Mouse (Mus musculus) CH12.LX (cell line): ENCODE measurements around the gene Nacc2. TPM values are rescaled to one million over a fixed set of nuclear protein-coding genes. Genes with fewer than 3 reads are reported as not detected.

Experiments used
- DNase-seq: peaks from one replicate; pipeline ENCODE4 v3.0.0-alpha.2; 2013; ENCODE audit errors: extremely low read depth
- H3K27ac ChIP-seq: 2 replicates; pipeline ENCODE4 v1.5.1; 2012; ENCODE audit warnings: low read depth, mild to moderate bottlenecking, control low read depth, moderate library complexity; ENCODE audit not compliant: insufficient read depth
- H3K27me3 ChIP-seq: replicated peaks from 2 replicates; pipeline ENCODE3; 2012; ENCODE audit warnings: inconsistent platforms
- H3K36me3 ChIP-seq, 2 experiments: replicated peaks in 1 of 2; 2 replicates each; pipeline versions ENCODE3 to v1.6.1; 2012; ENCODE audit warnings: inconsistent platforms in 1 of 2, low read length in 1 of 2, mild to moderate bottlenecking in 1 of 2, mixed read lengths in 1 of 2, moderate library complexity in 1 of 2; ENCODE audit not compliant: control insufficient read depth in 1 of 2, insufficient read depth in 1 of 2
- H3K4me1 ChIP-seq, 2 experiments: 2 replicates each; pipeline ENCODE4 v1.6.1; 2012; ENCODE audit warnings: inconsistent platforms in 1 of 2, moderate library complexity in 1 of 2; ENCODE audit not compliant: insufficient read depth in 2 of 2, control insufficient read depth in 1 of 2
- H3K4me2 ChIP-seq: 2 replicates; pipeline ENCODE4 v1.6.1; 2012; ENCODE audit warnings: low read depth, mild to moderate bottlenecking, control low read depth; ENCODE audit not compliant: poor library complexity, insufficient read depth, severe bottlenecking
- H3K4me3 ChIP-seq, 3 experiments: fragments of 150-350 bp in 1 of 3; sonication (generic) in 1 of 3; replicated peaks in 1 of 3; 2 replicates each; pipeline versions ENCODE3 to v1.5.1; 2011 to 2012; ENCODE audit warnings: low read depth in 2 of 3, low read length in 2 of 3, mild to moderate bottlenecking in 2 of 3, moderate library complexity in 2 of 3, control low read depth in 1 of 3, improper control_type of control experiment in 1 of 3, inconsistent platforms in 1 of 3, mixed read lengths in 1 of 3; ENCODE audit not compliant: poor library complexity in 1 of 3
- H3K79me2 ChIP-seq: replicated peaks from 2 replicates; pipeline ENCODE4 v1.6.1; 2012; ENCODE audit warnings: mild to moderate bottlenecking, moderate library complexity; ENCODE audit not compliant: control insufficient read depth, poor library complexity, insufficient read depth, severe bottlenecking; ENCODE audit errors: extremely low read depth
- H3K9ac ChIP-seq: 2 replicates; pipeline ENCODE4 v1.6.1; 2012; ENCODE audit warnings: low read depth, mild to moderate bottlenecking, control low read depth, moderate library complexity; ENCODE audit not compliant: insufficient read depth
- H3K9me3 ChIP-seq: replicated peaks from 2 replicates; pipeline ENCODE3; 2012; ENCODE audit warnings: low read length, inconsistent platforms, mixed read lengths
- CHD2 ChIP-seq: IDR thresholded peaks from 2 replicates; pipeline ENCODE4 v1.6.1; 2011; ENCODE audit warnings: low read length, improper control_type of control experiment
- GABPA ChIP-seq: IDR thresholded peaks from 2 replicates; pipeline ENCODE4 v1.6.1; 2012; ENCODE audit warnings: low read depth, low read length, improper control_type of control experiment, inconsistent platforms; ENCODE audit not compliant: insufficient replicate concordance
- JUND ChIP-seq: conservative IDR thresholded peaks from 2 replicates; pipeline ENCODE4 v1.6.1; 2011; ENCODE audit warnings: low read depth, low read length, improper control_type of control experiment
- MAFK ChIP-seq: IDR thresholded peaks from 2 replicates; pipeline ENCODE4 v1.6.1; 2011; ENCODE audit warnings: low read length, improper control_type of control experiment; ENCODE audit not compliant: insufficient replicate concordance
- MAX ChIP-seq: IDR thresholded peaks from 2 replicates; pipeline ENCODE4 v1.6.1; 2011; ENCODE audit warnings: low read length, improper control_type of control experiment
- MXI1 ChIP-seq: IDR thresholded peaks from 2 replicates; pipeline ENCODE4 v1.6.1; 2011; ENCODE audit warnings: mild to moderate bottlenecking, low read depth, low read length, improper control_type of control experiment
- PAX5 ChIP-seq: IDR thresholded peaks from 2 replicates; pipeline ENCODE4 v1.6.1; 2012; ENCODE audit warnings: low read length, inconsistent platforms, mixed read lengths
- POLR2AphosphoS2 ChIP-seq: IDR thresholded peaks from 2 replicates; pipeline ENCODE4 v1.6.1; 2011; ENCODE audit warnings: low read depth, low read length, improper control_type of control experiment
- RAD21 ChIP-seq: IDR thresholded peaks from 2 replicates; pipeline ENCODE4 v1.6.1; 2011; ENCODE audit warnings: low read depth, mild to moderate bottlenecking, low read length, improper control_type of control experiment, moderate library complexity
- RCOR1 ChIP-seq: conservative IDR thresholded peaks from 2 replicates; pipeline ENCODE4 v1.6.1; 2012; ENCODE audit warnings: low read depth, mild to moderate bottlenecking, inconsistent platforms, low read length, improper control_type of control experiment
- UBTF ChIP-seq: IDR thresholded peaks from 2 replicates; pipeline ENCODE4 v1.6.1; 2012; ENCODE audit warnings: low read depth, mild to moderate bottlenecking, inconsistent platforms, low read length, improper control_type of control experiment, moderate library complexity
- USF2 ChIP-seq: conservative IDR thresholded peaks from 2 replicates; pipeline ENCODE4 v1.6.1; 2011; ENCODE audit warnings: low read depth, low read length, improper control_type of control experiment
- dilution Hi-C: fragments of 300-500 bp; cut with MboI; formaldehyde crosslinking; loops from 2 replicates; pipeline ENCODE4 v1.14.3; 2020; ENCODE audit warnings: low sequenced_read_pairs; ENCODE audit not compliant: extremely low pct_unique_long_range_greater_than_20kb, extremely low pct_ligation_motif_present
- in situ Hi-C: fragments of 300-500 bp; cut with MboI; formaldehyde crosslinking; loops from 3 replicates; pipeline ENCODE4 v1.14.3; 2019; ENCODE audit warnings: low sequenced_read_pairs, low pct_ligation_motif_present, low pct_unique_long_range_greater_than_20kb, mixed read lengths
- polyA plus RNA-seq: library from polyadenylated mRNA; unstranded; fragments of >175 nt; gene quantifications from 2 replicates; pipeline ENCODE4 v1.2.1, GENCODE M21; 2012; ENCODE audit warnings: low read depth; ENCODE audit not compliant: insufficient read length
- total RNA-seq, 2 experiments: library from RNA; depleted of rRNA; stranded (reverse); fragments of 300-350 nt in 1 of 2; fragments of >200 nt in 1 of 2; gene quantifications; 2 replicates each; pipeline ENCODE4 v1.2.3; 2012 to 2014

Nacc2 gene
- total and polyA plus RNA-seq, 3 experiments, result 0.59 to 2.3 (median 1.1) TPM

- H3K4me2 ChIP-seq, result no peak overlapping the region
- no peak overlapping the region for H3K27ac ChIP-seq
- H3K4me3 ChIP-seq, result no peak overlapping the region
- H3K36me3 ChIP-seq, result no peaks in the 10 kb centered on the region
- H3K4me1 ChIP-seq, result no peaks in the 10 kb centered on the region
- no peak overlapping the region for H3K9ac ChIP-seq
- H3K27me3 ChIP-seq, result peaks cover 11% of the 10 kb centered on the region
- no peaks in the 10 kb centered on the region for H3K79me2 ChIP-seq
- dilution Hi-C loops, result no loop called here
- in situ Hi-C loops, result no loop called here
- no peaks in the 10 kb centered on the region for H3K9me3 ChIP-seq
- TF ChIP-seq USF2 (no peak), PAX5 (no peak)
- TF ChIP-seq, all 38 proteins: peak for 0
- no peak for DNase-seq
These were observed 31.9 kb downstream of the Nacc2 start for GRCm38 (mm10) chr2:26090876-26091770.

- no peak overlapping the region for H3K9ac ChIP-seq
- H3K4me3 ChIP-seq, result no peak overlapping the region
- no peaks in the 10 kb centered on the region for H3K9me3 ChIP-seq
- peaks cover 11% of the 10 kb centered on the region for H3K27me3 ChIP-seq
- no peak for DNase-seq
- H3K36me3 ChIP-seq, result no peaks in the 10 kb centered on the region
- H3K4me1 ChIP-seq, result no peaks in the 10 kb centered on the region
- H3K79me2 ChIP-seq, result no peaks in the 10 kb centered on the region
- dilution Hi-C loops, result no loop called here
- no peak overlapping the region for H3K4me2 ChIP-seq
- in situ Hi-C loops, result no loop called here
- H3K27ac ChIP-seq, result no peak overlapping the region
- TF ChIP-seq MXI1, result no peak
- no peak for TF ChIP-seq UBTF
- TF ChIP-seq RAD21, result no peak
- no peak for TF ChIP-seq JUND
- TF ChIP-seq MAFK, result no peak
- no peak for TF ChIP-seq RCOR1
- no peak for TF ChIP-seq MAX
- no peak for TF ChIP-seq GABPA
- TF ChIP-seq CHD2, result no peak
- TF ChIP-seq POLR2AphosphoS2, result no peak
These were observed 34.0 kb downstream of the Nacc2 start for GRCm38 (mm10) chr2:26089005-26089404.
